Mouse (Mus musculus): ENCODE data around the gene Cat. TPM values are rescaled to one million over a fixed set of nuclear protein-coding genes. Genes with fewer than 3 reads are reported as not detected.

The Cat gene
- total and polyA plus RNA-seq, 2 experiments from 2014 or later: 70.2 to 118 TPM

DNA sequence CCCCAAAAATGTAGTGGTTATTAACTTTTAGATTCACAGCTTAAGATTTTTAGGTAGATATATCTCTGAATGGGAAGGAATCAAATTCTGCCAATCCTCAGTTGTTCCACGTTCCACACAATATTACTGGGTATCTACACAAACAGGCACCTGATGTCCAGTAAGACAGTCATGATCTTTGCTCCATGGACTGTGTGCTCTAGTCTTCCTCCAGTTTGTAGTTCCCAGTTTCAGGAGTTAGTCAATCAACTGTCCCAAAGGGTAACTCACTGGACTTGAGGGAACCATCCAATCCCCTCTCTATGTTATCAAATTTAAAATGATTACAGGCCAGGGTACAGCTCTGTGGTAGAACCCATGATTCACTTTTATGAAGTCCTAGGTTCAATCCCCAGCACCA, 26.7 kb upstream of the Cat start:
- TF ChIP-seq CTCF (IDR thresholded peaks at IDR 0.05): no peak
- Histone ChIP-seq H3K27me3 (ENCODE audit: insufficient read depth, low read length) (no peaks in the 10 kb centered on the region), H3K9ac (replicated peaks; ENCODE audit: low read length, poor library complexity, severe bottlenecking) (no peak overlapping the region), H3K4me3 (ENCODE audit: low read depth, low read length) (no peak overlapping the region), H3K27ac (ENCODE audit: low read depth, low read length) (no peak overlapping the region), H3K36me3 (ENCODE audit: insufficient read depth, low read length) (no peaks in the 10 kb centered on the region), H3K9me3 (ENCODE audit: low read length) (no peaks in the 10 kb centered on the region), H3K4me1 (ENCODE audit: insufficient read depth, low read length) (no peaks in the 10 kb centered on the region), H3K4me2 (ENCODE audit: low read depth, low read length, poor library complexity, severe bottlenecking) (no peak overlapping the region)
- WGBS: 93% methylated on average over 1 of the region's 1 CpGs
- no peak for DNase-seq (ENCODE audit: low spot score)
- ATAC-seq (ENCODE audit: low FRiP score): no peak

GRCm38 (mm10) chr2:103511042-103511441, 26.1 kb upstream of the Cat start:
- H3K36me3 ChIP-seq (ENCODE audit: insufficient read depth, low read length): no peaks in the 10 kb centered on the region
- DNase-seq (ENCODE audit: low spot score) (no peak), ATAC-seq (ENCODE audit: low FRiP score) (no peak)
- H3K9ac ChIP-seq (replicated peaks; ENCODE audit: low read length, poor library complexity, severe bottlenecking): no peak overlapping the region
- no peak for TF ChIP-seq CTCF (IDR thresholded peaks at IDR 0.05)
- H3K27me3 ChIP-seq (ENCODE audit: insufficient read depth, low read length): no peaks in the 10 kb centered on the region
- no peak overlapping the region for H3K4me2 ChIP-seq (ENCODE audit: low read depth, low read length, poor library complexity, severe bottlenecking)
- WGBS: 89% methylated on average over 1 of the region's 1 CpGs
- H3K9me3 ChIP-seq (ENCODE audit: low read length): no peaks in the 10 kb centered on the region
- H3K4me1 ChIP-seq (ENCODE audit: insufficient read depth, low read length): no peaks in the 10 kb centered on the region
- no peak overlapping the region for H3K4me3 ChIP-seq (ENCODE audit: low read depth, low read length)
- H3K27ac ChIP-seq (ENCODE audit: low read depth, low read length): no peak overlapping the region

DNA sequence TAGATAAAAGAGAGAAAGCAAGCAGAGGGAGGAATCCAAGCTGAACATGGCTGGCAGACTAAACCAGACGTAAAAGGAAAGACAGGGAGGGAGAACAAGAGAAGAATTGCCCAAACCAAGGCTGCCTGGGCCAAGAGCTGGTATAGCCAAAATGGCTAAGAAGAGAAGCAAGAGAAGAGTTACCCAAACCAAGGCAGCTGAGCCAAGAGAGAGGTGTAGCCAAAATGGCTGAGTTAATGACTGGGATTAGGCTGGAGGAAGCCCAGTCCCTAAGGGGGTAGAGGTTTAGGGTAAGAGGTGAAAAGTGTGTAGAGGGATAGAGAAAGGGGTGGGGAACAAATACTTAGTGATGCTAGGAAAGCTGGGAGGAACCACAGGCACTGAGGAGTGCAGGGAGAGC, 22.7 kb upstream of the Cat start:
- H3K9ac ChIP-seq (replicated peaks; ENCODE audit: low read length, poor library complexity, severe bottlenecking): no peak overlapping the region
- no peak for DNase-seq (ENCODE audit: low spot score)
- H3K27me3 ChIP-seq (ENCODE audit: insufficient read depth, low read length): no peaks in the 10 kb centered on the region
- H3K9me3 ChIP-seq (ENCODE audit: low read length): 0 out of 2 replicates have a peak, but pooled peaks cover 3% of the 10 kb centered on the region
- no peak overlapping the region for H3K27ac ChIP-seq (ENCODE audit: low read depth, low read length)
- TF ChIP-seq CTCF (IDR thresholded peaks at IDR 0.05): no peak
- H3K36me3 ChIP-seq (ENCODE audit: insufficient read depth, low read length): no peaks in the 10 kb centered on the region
- WGBS: 88% methylated on average over 1 of the region's 1 CpGs
- no peak overlapping the region for H3K4me3 ChIP-seq (ENCODE audit: low read depth, low read length)
- ATAC-seq (ENCODE audit: low FRiP score): no peak
- no peaks in the 10 kb centered on the region for H3K4me1 ChIP-seq (ENCODE audit: insufficient read depth, low read length)
- H3K4me2 ChIP-seq (ENCODE audit: low read depth, low read length, poor library complexity, severe bottlenecking): no peak overlapping the region

GRCm38 (mm10) chr2:103505956-103506355, 21.0 kb upstream of the Cat start:
- no peak for DNase-seq (ENCODE audit: low spot score)
- Histone ChIP-seq H3K4me3 (ENCODE audit: low read depth, low read length) (no peak overlapping the region), H3K9me3 (ENCODE audit: low read length) (0 out of 2 replicates have a peak, but pooled peaks cover 3% of the 10 kb centered on the region), H3K9ac (replicated peaks; ENCODE audit: low read length, poor library complexity, severe bottlenecking) (no peak overlapping the region), H3K4me2 (ENCODE audit: low read depth, low read length, poor library complexity, severe bottlenecking) (no peak overlapping the region), H3K4me1 (ENCODE audit: insufficient read depth, low read length) (no peaks in the 10 kb centered on the region), H3K27me3 (ENCODE audit: insufficient read depth, low read length) (no peaks in the 10 kb centered on the region), H3K27ac (ENCODE audit: low read depth, low read length) (no peak overlapping the region), H3K36me3 (ENCODE audit: insufficient read depth, low read length) (no peaks in the 10 kb centered on the region)
- ATAC-seq (ENCODE audit: low FRiP score): no peak
- 98% methylated on average over 2 of the region's 2 CpGs for WGBS
- TF ChIP-seq CTCF (IDR thresholded peaks at IDR 0.05): no peak

GRCm38 (mm10) chr2:103504463-103504862, 19.5 kb upstream of the Cat start:
- no peaks in the 10 kb centered on the region for H3K27me3 ChIP-seq (ENCODE audit: insufficient read depth, low read length)
- H3K4me3 ChIP-seq (ENCODE audit: low read depth, low read length): no peak overlapping the region
- 0 out of 2 replicates have a peak, but pooled peaks cover 3% of the 10 kb centered on the region for H3K9me3 ChIP-seq (ENCODE audit: low read length)
- H3K36me3 ChIP-seq (ENCODE audit: insufficient read depth, low read length): no peaks in the 10 kb centered on the region
- no peak overlapping the region for H3K27ac ChIP-seq (ENCODE audit: low read depth, low read length)
- no peak for TF ChIP-seq CTCF (IDR thresholded peaks at IDR 0.05)
- no peak overlapping the region for H3K4me2 ChIP-seq (ENCODE audit: low read depth, low read length, poor library complexity, severe bottlenecking)
- H3K9ac ChIP-seq (replicated peaks; ENCODE audit: low read length, poor library complexity, severe bottlenecking): no peak overlapping the region
- no peaks in the 10 kb centered on the region for H3K4me1 ChIP-seq (ENCODE audit: insufficient read depth, low read length)
- WGBS: 95% methylated on average over 1 of the region's 1 CpGs
- no peak for ATAC-seq (ENCODE audit: low FRiP score)
- no peak for DNase-seq (ENCODE audit: low spot score)

GRCm38 (mm10) chr2:103500769-103501168, 15.8 kb upstream of the Cat start:
- TF ChIP-seq CTCF (IDR thresholded peaks at IDR 0.05): no peak
- Histone ChIP-seq H3K27ac (ENCODE audit: low read depth, low read length) (no peak overlapping the region), H3K4me2 (ENCODE audit: low read depth, low read length, poor library complexity, severe bottlenecking) (no peak overlapping the region), H3K36me3 (ENCODE audit: insufficient read depth, low read length) (no peaks in the 10 kb centered on the region), H3K9ac (replicated peaks; ENCODE audit: low read length, poor library complexity, severe bottlenecking) (no peak overlapping the region), H3K4me1 (ENCODE audit: insufficient read depth, low read length) (no peaks in the 10 kb centered on the region), H3K9me3 (ENCODE audit: low read length) (0 out of 2 replicates have a peak, but pooled peaks cover 3% of the 10 kb centered on the region), H3K4me3 (ENCODE audit: low read depth, low read length) (no peak overlapping the region), H3K27me3 (ENCODE audit: insufficient read depth, low read length) (no peaks in the 10 kb centered on the region)
- 86% methylated on average over 2 of the region's 2 CpGs for WGBS
- no peak for DNase-seq (ENCODE audit: low spot score)
- ATAC-seq (ENCODE audit: low FRiP score): no peak

Data from midbrain, postnatal 0 days (tissue).